Mouse (Mus musculus): ENCODE results near the gene Apbb2.

The Apbb2 gene

GRCm38 (mm10) chr5:66344182-66344581, 274.4 kb downstream of the Apbb2 start:
- DNase-seq (ENCODE audit: low read depth, low spot score), result no peak

DNA sequence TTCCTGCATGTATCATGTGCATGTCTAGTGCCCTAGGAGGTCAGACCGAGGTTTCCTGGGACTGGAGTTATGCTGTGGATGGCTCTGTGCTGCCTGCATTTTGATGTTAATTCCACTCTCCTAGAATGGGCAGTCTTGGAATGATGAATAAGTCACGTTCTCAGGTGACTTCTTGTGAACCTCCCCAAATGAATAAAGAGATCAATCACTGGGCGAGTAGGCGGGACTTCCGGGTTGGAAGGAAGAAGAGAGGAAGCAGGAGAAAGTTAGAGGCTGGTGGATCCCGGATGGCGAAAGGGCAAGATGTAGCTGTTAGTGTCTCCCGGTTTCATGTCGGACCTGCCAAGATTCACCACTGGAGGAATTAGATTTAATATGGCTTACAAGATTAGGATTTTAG, 276.3 kb downstream of the Apbb2 start:
- DNase-seq (ENCODE audit: low read depth, low spot score), result no peak

DNA sequence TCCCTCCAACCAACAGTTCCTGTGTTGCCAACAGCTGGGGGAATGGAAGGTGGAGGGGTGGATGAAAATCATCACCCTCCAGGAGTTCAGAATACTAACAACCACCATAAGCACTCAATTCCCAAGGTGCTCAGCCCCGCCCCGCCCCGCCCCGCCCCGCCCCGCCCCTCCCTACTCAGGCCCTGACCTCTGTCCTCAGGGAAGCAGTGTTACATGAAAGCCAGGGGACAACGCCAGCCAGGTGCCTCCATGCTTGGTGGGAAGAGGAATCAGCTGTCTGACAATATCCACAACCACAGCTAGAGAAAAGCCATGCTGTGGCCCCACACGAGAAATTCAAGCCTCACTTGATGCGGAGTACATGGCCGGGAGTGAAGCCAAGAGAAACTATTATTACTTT, 276.7 kb downstream of the Apbb2 start:
- DNase-seq (ENCODE audit: low read depth, low spot score), result no peak

- DNase-seq (ENCODE audit: low read depth, low spot score), result no peak
Measured at GRCm38 (mm10) chr5:66340356-66341102, 278.1 kb downstream of the Apbb2 start.

DNA sequence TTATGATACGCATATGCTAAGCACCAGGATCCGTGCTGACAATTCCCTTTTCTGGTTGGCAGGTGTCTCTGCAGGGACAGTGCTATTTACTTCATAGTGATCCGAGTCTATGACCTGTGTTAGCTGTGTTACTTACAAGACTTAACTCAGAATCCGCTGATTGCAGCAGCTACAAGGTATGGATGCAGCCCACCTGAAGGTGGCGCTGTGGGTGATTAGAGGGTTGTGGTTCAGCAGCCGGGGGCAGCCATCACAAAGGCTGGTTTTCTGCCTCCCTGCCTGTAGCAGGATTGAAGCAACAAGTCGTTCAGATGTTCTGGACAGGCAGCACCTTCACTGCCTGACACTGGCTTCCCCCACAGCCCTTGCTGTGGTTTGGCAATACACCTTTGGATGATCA, 280.0 kb downstream of the Apbb2 start:
- no peak for DNase-seq (ENCODE audit: low read depth, low spot score)

- DNase-seq (ENCODE audit: low read depth, low spot score), result no peak
Measured at GRCm38 (mm10) chr5:66337969-66338345, 280.6 kb downstream of the Apbb2 start.

DNA sequence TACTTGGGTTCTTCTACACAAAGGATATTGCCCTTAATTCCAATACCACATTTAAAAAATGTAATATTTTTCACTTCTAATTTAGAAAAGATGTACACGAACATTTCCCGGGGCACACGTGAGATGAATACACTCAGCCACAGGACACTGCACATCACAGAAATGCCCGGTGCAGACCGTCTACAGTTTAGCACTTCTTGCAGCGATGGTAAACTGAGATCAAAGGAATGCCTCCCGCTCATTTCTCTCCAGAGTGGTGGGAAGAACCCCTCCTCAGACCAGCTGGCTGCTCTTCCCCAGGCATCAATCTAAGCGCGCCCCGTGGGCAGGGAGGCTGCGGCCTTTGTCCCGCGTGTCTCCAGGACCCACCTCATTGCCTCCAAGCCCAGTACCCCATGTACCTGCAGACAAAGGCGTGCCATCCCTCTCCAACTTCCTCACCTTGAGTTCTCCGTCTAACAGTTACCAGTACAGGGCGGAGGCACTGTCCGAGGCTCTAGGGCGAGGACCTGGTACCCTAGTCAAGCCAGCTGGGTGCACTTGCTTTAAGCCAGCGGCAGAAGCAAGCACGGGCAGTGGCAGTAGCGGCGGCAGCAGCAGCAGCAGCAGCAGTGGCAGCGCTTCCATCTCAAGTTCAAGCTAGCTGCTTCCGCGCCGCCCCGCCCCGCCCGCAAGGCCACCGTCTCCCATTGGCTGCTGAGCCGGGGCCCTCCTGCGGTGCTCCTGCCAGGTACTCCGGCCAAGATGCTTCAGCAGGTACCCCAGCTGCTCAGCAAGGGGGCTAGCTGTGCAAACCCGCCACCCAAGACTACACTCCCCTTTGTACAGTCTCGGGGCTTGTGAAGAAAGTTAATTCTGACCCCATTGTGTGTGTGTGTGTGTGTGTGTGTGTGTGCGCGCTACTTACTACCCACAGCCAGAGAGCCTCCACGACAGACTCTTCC, 281.3 kb downstream of the Apbb2 start:
- DNase-seq (ENCODE audit: low read depth, low spot score), result no peak

GRCm38 (mm10) chr5:66330806-66331205, 287.8 kb downstream of the Apbb2 start:
- no peak for DNase-seq (ENCODE audit: low read depth, low spot score)

- no peak for DNase-seq (ENCODE audit: low read depth, low spot score)
Measured at GRCm38 (mm10) chr5:66328766-66329165, 289.8 kb downstream of the Apbb2 start.

GRCm38 (mm10) chr5:66327949-66328726, 290.4 kb downstream of the Apbb2 start:
- no peak for DNase-seq (ENCODE audit: low read depth, low spot score)

DNA sequence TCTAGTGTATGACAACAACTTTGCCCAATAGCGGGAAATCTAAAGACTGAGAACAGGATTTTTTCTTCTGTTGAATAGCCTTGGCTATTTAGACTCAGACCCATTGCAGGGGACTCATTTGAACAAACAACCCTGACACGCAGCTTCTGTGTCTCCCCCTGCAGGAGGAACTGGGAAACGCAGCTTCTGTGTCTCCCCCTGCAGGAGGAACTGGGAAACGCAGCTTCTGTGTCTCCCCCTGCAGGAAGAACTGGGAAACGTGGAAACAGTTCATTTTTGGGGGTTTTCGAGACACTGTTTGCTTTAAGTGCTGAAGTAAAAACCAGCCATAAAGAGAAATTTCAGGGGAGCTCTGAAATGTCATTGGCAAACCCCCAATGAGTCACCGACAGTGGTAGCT, 292.2 kb downstream of the Apbb2 start:
- no peak for DNase-seq (ENCODE audit: low read depth, low spot score)

GRCm38 (mm10) chr5:66323603-66324002, 295.0 kb downstream of the Apbb2 start:
- no peak for DNase-seq (ENCODE audit: low read depth, low spot score)

DNA sequence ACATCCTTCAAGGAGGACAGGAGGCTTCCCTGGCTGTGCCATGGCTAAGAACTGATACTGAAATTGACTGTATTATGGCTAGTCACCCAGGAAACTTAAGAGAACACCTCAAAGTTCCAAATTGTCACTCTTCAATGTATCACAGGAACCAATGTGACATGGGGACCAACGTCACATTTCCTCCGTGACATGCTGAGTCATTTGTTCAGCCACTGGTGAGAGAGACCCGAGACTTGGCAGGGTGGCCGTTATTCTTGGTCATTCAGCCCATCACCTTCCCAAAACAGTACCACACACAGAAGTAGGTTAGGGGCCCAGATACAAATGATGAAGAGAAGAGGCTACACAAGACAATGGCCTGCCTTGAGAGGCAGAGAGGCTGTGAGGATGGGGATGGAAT, 295.5 kb downstream of the Apbb2 start:
- no peak for DNase-seq (ENCODE audit: low read depth, low spot score)

- no peak for DNase-seq (ENCODE audit: low read depth, low spot score)
Measured at GRCm38 (mm10) chr5:66319827-66320404, 298.7 kb downstream of the Apbb2 start.

GRCm38 (mm10) chr5:66319341-66319740, 299.2 kb downstream of the Apbb2 start:
- peak; percentile 65 for DNase-seq (ENCODE audit: low read depth, low spot score)

DNA sequence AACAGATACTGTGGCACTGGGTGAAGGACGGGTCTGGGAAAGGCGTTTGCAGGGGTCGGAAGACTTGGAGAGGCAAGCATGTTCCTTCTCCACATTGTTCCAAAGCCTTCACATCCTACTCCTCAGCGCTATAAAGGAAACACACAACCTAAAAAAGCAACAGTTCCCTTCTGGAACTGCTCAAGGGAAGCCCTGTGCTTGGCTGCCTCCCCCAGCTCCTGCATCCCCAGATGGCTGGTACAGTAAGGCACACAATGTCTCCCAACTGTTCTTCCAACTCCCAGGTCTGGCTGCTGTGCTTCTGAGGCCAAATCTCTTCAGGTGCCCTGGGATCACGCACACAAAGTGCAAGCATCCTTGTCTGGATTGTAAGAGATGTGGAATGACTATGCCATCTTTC, 302.8 kb downstream of the Apbb2 start:
- DNase-seq (ENCODE audit: low read depth, low spot score), result no peak

- DNase-seq (ENCODE audit: low read depth, low spot score), result no peak
Measured at GRCm38 (mm10) chr5:66310806-66311205, 307.8 kb downstream of the Apbb2 start.

GRCm38 (mm10) chr5:66310328-66310727, 308.3 kb downstream of the Apbb2 start:
- no peak for DNase-seq (ENCODE audit: low read depth, low spot score)

GRCm38 (mm10) chr5:66305511-66305910, 313.1 kb downstream of the Apbb2 start:
- no peak for DNase-seq (ENCODE audit: low read depth, low spot score)

DNA sequence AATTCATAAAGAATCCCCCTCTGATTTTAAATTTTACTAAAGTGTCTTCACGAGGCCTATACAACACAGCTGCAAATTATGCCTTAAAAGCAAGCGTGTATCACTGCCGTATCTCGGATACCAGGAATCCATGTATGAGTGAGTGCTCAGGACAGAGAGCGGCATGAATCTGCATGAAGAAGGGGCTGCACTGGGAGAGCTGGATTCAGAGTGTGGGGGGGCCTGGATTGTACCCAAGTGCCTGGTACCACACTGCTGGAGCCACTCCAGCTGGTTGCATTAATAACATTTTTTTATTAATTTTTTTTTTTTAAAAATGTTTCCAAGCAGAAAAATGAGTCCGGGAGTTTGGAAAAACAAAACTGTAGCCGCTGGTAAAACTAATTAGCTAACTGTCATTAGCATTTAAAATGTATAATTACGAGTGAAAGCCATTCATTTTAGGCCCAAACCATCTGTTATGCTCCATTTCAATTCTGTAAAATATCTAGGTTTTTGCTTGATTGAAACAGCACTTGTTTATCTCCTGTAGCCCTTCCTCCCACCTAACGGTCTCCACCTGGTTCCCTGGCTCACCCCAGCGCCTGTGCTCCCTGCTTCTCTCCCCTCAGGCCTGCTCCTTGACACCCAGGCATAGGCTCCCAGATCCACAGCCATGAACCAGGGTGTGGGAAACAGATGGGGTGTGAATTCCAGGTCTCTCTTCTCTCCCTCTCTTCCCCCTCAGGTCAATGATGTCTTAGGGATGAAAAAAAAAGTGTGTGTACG, 314.1 kb downstream of the Apbb2 start:
- DNase-seq (ENCODE audit: low read depth, low spot score), result no peak

GRCm38 (mm10) chr5:66302873-66303272, 315.7 kb downstream of the Apbb2 start:
- DNase-seq (ENCODE audit: low read depth, low spot score), result no peak

Measured in 3T3-L1 (cell line).